Mouse (Mus musculus): Measurements from ENCODE around the gene Ucp3. TPM values are rescaled to one million over a fixed set of nuclear protein-coding genes. Genes with fewer than 3 reads are reported as not detected.
"Not testable (repeated sequence)": the region's sequence is repeated elsewhere in the genome, so short reads cannot be mapped to it uniquely, and the experiment has no call there.

Ucp3 gene
- polyA plus RNA-seq, 1 experiment = 11.9 TPM

DNA sequence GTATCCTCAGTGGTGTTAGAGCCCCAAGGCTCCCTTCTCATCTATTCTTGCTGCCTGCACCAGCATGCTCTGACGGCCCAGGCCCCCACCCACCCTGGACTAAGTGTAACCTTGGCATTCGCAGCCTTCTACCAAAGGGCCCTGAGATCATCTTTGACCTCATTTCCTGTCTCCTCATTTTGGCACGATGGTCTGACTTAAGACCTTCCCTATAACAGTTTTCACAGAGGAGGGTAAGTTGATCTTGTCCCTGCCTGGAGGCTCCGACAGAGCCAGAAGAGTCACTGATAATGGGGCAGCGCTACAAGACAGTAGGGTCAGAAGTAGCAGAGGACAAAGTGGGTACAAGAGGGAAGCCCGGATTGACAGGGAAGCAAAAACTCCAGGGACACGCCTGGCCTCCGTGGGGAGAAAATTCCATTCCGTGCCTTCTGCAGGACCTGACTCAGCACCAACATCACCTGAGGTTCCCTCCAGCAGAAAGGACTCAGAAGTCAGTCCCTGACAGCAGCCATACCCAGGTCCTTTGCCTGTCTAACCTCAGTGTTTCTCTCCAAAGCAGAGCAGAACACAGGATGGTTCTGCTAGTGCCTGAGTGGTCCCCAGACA is 1.2 kb downstream of the Ucp3 start:
- DNase-seq (ENCODE audit: low read depth) = no peak

- no peak for DNase-seq (ENCODE audit: low read depth)
Observed at GRCm38 (mm10) chr7:100474680-100475079, 1.9 kb downstream of the Ucp3 start.

DNA sequence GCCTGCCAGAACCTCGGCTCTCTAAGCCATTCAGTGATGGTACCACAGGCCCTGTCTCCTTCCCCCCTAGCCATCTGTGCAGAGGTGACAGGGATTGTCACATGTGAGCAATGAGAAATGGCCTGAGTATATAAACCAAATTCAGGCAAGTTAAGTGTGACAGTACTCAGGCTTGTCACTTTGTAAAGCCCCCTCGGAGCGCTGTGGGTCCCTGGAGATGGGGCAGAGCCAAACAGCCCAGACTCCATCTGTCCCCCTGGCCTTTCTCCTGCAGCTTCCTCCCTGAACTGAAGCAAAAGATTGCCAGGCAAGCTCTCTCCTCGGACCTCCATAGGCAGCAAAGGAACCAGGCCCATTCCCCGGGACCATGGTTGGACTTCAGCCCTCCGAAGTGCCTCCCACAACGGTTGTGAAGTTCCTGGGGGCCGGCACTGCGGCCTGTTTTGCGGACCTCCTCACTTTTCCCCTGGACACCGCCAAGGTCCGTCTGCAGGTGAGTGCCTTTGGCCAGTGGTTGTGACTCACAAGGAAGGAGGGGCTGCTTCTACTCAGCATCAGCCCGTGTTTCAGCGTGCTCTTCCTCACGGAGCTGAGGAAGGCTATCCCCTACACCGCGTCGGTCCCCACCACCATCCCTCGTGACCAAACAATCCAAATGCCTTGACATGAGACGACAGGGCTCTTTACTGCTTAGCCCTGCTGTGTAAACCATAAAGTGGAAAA is 6.5 kb downstream of the Ucp3 start:
- no peak for DNase-seq (ENCODE audit: low read depth)

- DNase-seq (ENCODE audit: low read depth) = no peak
Observed at GRCm38 (mm10) chr7:100479823-100480164, 7.0 kb downstream of the Ucp3 start.

DNA sequence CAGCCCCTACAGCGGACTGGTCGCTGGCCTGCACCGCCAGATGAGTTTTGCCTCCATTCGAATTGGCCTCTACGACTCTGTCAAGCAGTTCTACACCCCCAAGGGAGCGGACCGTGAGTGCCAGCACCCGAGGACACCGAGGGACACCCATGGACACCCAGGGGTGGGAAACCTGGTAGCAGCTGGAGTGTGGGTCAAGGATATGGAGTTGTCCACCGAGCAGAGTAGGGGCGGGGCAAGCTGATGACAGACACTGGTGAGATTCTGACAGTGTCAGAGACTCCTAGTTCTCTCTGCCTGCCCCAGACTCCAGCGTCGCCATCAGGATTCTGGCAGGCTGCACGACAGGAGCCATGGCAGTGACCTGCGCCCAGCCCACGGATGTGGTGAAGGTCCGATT is 7.4 kb downstream of the Ucp3 start:
- no peak for DNase-seq (ENCODE audit: low read depth)

GRCm38 (mm10) chr7:100482046-100482445 is 9.3 kb downstream of the Ucp3 start:
- not testable (repeated sequence) for DNase-seq (ENCODE audit: low read depth)

- DNase-seq (ENCODE audit: low read depth) = no peak
Observed at GRCm38 (mm10) chr7:100484493-100484892, 11.7 kb downstream of the Ucp3 start.

DNA sequence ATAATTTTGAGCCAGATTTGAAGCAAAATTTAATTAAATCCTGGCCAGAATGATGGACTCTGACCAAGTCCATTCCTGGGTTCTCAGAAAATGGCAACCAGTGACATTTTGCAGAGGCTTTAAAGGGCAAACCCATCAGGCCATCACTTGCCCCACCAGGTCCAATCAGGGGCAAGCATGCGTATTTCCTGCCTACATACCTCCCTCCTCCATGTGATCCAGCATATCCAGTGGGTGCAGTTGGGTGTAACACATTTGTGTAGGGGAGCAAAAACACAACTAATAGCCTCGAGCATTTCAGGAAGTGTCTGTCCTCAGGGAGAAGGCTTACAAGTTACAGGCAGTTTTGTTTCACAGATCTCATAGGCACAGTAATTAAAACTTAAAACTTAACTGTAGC is 14.5 kb downstream of the Ucp3 start:
- DNase-seq (ENCODE audit: low read depth) = no peak

DNA sequence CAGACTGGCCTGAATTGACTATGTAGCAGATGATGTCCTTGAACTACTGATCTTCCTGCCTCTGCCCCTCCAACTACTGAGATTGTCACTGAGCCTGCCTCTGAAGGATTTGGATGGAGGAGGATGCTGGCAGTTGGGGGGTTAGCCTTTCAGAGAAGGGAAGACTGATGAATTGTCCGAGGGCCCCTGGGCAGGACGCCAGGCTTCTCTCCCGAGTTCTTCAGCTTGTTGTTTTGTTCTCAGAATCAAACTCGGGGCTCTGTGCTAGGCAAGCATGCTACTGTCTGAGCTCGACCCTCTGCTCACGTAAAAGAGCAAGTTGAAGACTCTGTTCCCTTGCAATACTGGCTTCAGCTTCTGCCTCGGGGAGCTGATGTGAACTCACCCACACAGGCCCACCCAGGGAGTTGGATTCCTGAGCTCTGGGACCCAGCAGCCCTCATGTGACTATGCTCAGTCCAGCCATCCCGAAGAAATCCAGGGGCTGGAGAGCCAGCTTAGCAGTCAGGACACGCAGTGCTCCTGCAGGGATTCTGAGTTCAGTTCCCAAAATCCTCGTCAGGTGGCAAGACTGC is 15.8 kb downstream of the Ucp3 start:
- no peak for DNase-seq (ENCODE audit: low read depth)

DNA sequence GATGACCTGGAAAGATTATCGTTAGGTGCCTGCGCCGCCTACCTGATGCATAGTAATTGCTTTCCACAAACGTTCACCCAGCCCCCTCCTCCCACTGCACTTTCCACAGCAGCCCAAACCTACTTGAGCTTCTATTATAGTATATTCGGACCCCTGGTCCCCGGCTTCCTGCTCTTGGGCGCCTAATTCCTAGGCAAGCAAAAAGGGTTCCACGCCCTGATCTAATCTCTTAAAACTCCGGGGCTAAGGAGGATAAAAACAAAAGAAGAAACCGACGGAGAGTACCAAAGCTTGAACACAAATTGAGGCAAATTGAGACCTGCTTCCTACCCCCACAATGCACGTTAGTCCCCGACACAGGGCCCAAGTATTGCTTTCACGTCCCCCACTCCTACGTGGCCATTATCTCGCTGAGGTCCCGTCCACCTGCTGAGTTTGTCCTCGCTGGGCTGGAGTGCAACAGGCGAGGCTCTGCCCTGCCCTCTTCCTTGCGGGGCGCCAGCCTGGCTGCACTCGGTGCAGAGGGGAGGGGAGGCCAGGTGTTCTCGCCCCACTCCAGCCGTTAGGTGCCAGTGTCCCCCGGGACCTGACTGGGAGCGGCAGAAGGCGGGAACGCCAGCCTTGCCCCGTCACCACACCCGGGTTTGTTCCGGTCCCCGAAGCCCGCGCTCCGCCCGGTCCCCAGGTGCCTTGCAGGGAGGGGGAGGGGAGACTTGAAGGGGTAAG is 19.8 kb downstream of the Ucp3 start:
- no peak for DNase-seq (ENCODE audit: low read depth)

GRCm38 (mm10) chr7:100493117-100493483 is 20.3 kb downstream of the Ucp3 start, which contains the start of gene Ucp2:
Gene Ucp2, plus strand, starts transcription at chr7:100493337.
- DNase-seq (ENCODE audit: low read depth) = no peak

- no peak for DNase-seq (ENCODE audit: low read depth)
Observed at GRCm38 (mm10) chr7:100493484-100494414, 21.0 kb downstream of the Ucp3 start.

- no peak for DNase-seq (ENCODE audit: low read depth)
Observed at GRCm38 (mm10) chr7:100494415-100494831, 21.6 kb downstream of the Ucp3 start.

DNA sequence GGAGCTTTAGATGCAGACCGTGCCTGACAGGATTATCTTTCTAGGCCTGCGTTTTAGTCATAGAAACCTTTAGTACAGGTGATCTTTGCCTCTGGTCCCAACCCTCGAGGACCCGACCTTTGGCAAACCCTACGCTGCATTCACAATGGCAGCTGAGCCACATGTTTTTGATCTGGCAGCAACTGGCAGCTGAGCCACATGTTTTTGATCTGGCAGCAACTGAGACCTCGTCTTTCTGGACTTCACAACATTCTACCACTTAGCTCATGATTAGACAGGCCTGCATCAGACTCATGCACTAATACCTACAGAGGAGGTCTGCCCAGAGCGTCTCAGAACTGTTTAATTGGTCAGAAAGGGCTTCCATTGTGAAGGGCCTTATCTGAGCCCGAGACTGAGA is 22.3 kb downstream of the Ucp3 start:
- no peak for DNase-seq (ENCODE audit: low read depth)

GRCm38 (mm10) chr7:100495581-100496251 is 22.9 kb downstream of the Ucp3 start:
- DNase-seq (ENCODE audit: low read depth) = no peak

DNA sequence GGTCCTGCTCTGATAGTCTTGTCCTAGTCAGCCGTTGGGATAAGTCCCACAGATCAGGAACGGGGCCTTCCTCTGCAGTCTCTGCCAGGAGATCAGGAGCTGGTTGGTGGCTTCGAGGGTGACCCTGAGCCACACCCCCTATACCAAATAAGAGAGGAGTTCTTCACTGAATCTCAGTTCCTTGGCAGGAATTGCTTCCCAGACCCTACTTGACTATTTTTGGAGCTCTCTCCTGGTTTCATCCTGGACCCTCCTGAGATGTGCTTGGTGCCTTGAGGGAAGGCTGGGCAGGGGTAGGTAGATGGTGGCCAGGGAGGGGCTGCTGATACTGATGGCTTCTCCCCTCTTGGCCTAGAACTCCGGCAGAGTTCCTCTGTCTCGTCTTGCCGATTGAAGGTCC is 23.6 kb downstream of the Ucp3 start:
- no peak for DNase-seq (ENCODE audit: low read depth)

DNA sequence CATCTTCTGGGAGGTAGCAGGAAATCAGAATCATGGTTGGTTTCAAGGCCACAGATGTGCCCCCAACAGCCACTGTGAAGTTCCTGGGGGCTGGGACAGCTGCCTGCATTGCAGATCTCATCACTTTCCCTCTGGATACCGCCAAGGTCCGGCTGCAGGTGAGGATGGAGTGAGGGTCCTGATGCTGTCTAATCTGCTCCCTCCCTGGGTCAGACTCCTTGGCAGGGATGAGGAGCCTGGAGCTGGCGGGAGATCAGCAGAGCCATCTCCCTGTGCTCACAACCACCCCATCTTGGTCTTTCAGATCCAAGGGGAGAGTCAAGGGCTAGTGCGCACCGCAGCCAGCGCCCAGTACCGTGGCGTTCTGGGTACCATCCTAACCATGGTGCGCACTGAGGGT is 24.0 kb downstream of the Ucp3 start:
- DNase-seq (ENCODE audit: low read depth) = no peak

GRCm38 (mm10) chr7:100497402-100497801 is 24.6 kb downstream of the Ucp3 start:
- no peak for DNase-seq (ENCODE audit: low read depth)

DNA sequence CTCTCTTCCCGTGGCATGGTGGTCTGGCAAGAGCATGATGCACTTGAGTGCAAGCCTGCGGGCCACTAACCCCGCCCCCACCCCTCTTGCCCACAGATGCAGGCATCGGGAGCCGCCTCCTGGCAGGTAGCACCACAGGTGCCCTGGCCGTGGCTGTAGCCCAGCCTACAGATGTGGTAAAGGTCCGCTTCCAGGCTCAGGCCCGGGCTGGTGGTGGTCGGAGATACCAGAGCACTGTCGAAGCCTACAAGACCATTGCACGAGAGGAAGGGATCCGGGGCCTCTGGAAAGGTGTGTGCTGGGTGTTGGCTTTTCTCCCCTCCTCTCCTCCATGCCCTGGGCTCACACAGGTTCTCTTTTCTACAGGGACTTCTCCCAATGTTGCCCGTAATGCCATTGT is 25.2 kb downstream of the Ucp3 start:
- no peak for DNase-seq (ENCODE audit: low read depth)

DNA sequence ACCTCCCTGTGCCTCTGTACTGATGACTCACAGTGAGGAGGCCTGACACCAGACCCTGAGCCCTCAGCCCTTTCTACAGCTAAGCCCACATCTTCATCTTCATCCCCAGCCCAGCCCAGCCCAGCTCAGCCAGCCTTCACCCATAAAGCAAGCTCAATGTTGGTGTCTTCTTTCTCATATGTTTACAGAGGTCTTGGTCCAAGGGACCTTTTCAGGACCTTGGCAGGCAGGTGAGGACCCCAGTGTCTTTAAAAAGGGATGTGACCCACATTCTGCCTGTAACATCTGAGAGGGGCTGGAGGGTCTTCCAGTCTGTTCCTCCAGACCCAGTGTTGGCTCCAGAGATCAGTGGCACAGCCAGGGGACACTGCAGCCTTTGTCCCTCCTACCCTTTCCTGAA is 26.7 kb downstream of the Ucp3 start:
- DNase-seq (ENCODE audit: low read depth) = no peak

Data from gonadal fat pad, adult 2 months (tissue).